Mouse (Mus musculus) MEL-GATA-1-ER (cell line): Measurements from ENCODE around the gene Lime1.

ENCODE experiments used
- DNase-seq: peaks from one replicate; pipeline ENCODE4 v3.0.0-alpha.2; 2012; ENCODE audit warnings: low read depth; ENCODE audit errors: extremely low read depth

The Lime1 gene

GRCm38 (mm10) chr2:181391022-181391421 lies 11.1 kb downstream of the Lime1 start:
- DNase-seq: no peak

- DNase-seq: no peak
These were observed 11.7 kb downstream of the Lime1 start for GRCm38 (mm10) chr2:181391541-181391940.

GRCm38 (mm10) chr2:181392600-181393213 lies 12.8 kb downstream of the Lime1 start:
- peak; percentile 39 for DNase-seq

GRCm38 (mm10) chr2:181394086-181394485 lies 14.2 kb downstream of the Lime1 start:
- DNase-seq: no peak

- DNase-seq: no peak
These were observed 17.4 kb downstream of the Lime1 start for GRCm38 (mm10) chr2:181397207-181397761.

- no peak for DNase-seq
These were observed 21.6 kb downstream of the Lime1 start for GRCm38 (mm10) chr2:181401497-181401896.

GRCm38 (mm10) chr2:181403722-181404121 lies 23.8 kb downstream of the Lime1 start:
- DNase-seq: no peak

- DNase-seq: no peak
These were observed 29.8 kb downstream of the Lime1 start for GRCm38 (mm10) chr2:181409643-181410042.

- DNase-seq: peak; percentile 39
These were observed 31.0 kb downstream of the Lime1 start for GRCm38 (mm10) chr2:181410760-181411473.

- no peak for DNase-seq
These were observed 33.3 kb downstream of the Lime1 start for GRCm38 (mm10) chr2:181413141-181413540.

GRCm38 (mm10) chr2:181415945-181416344 lies 36.1 kb downstream of the Lime1 start:
- DNase-seq: no peak

- DNase-seq: no peak
These were observed 39.5 kb downstream of the Lime1 start for GRCm38 (mm10) chr2:181419359-181419758.

- DNase-seq: no peak
These were observed 40.5 kb downstream of the Lime1 start for GRCm38 (mm10) chr2:181420426-181420825.

GRCm38 (mm10) chr2:181420903-181421638 lies 41.2 kb downstream of the Lime1 start:
- DNase-seq: no peak

- no peak for DNase-seq
These were observed 44.0 kb downstream of the Lime1 start for GRCm38 (mm10) chr2:181423834-181424233.
